Mouse (Mus musculus) heart, adult 2 months (tissue): Measurements from ENCODE around the gene Elmo1. TPM values are rescaled to one million over a fixed set of nuclear protein-coding genes. Genes with fewer than 3 reads are reported as not detected.

ENCODE experiments used
- DNase-seq, 2 experiments: peaks; one replicate each; pipeline ENCODE4 v3.0.0; 2021
- H3K27ac ChIP-seq: fragments of 200-600 bp; 2 replicates; pipeline ENCODE4 v1.8.1; 2022
- H3K27me3 ChIP-seq: fragments of 200-500 bp; 2 replicates; pipeline ENCODE4 v1.6.1; 2012; ENCODE audit warnings: mild to moderate bottlenecking, low read length, inconsistent platforms, mixed read lengths; ENCODE audit not compliant: control insufficient read depth, insufficient read depth
- H3K36me3 ChIP-seq: fragments of 200-500 bp; 2 replicates; pipeline ENCODE4 v1.6.1; 2012; ENCODE audit warnings: low read length, inconsistent platforms; ENCODE audit not compliant: control insufficient read depth, insufficient read depth
- H3K4me1 ChIP-seq: fragments of 200-500 bp; 2 replicates; pipeline ENCODE4 v1.6.1; 2011; ENCODE audit warnings: low read length; ENCODE audit not compliant: control insufficient read depth, insufficient read depth
- H3K4me3 ChIP-seq: fragments of 200-600 bp; 2 replicates; pipeline ENCODE4 v1.8.1; 2022
- H3K79me2 ChIP-seq: fragments of 200-500 bp; replicated peaks from 2 replicates; pipeline ENCODE4 v1.6.1; 2012; ENCODE audit warnings: mild to moderate bottlenecking, inconsistent platforms, low read length, moderate library complexity, mixed read lengths; ENCODE audit not compliant: control insufficient read depth, insufficient read depth
- H3K9ac ChIP-seq: fragments of 200-500 bp; 2 replicates; pipeline ENCODE4 v1.6.1; 2012; ENCODE audit warnings: low read depth, mild to moderate bottlenecking, control low read depth, inconsistent platforms, low read length, mixed read lengths
- CTCF ChIP-seq: fragments of 200-600 bp; IDR thresholded peaks from 2 replicates; pipeline ENCODE4 v1.8.1; 2022; ENCODE audit warnings: antibody characterized with exemption, mild to moderate bottlenecking, moderate library complexity
- EP300 ChIP-seq: fragments of 200-500 bp; IDR thresholded peaks from 2 replicates; pipeline ENCODE4 v1.6.1; 2011; ENCODE audit warnings: low read depth, low read length, control low read depth; ENCODE audit not compliant: insufficient read depth
- POLR2A ChIP-seq: fragments of 200-500 bp; IDR thresholded peaks from 2 replicates; pipeline ENCODE4 v1.6.1; 2011; ENCODE audit warnings: mild to moderate bottlenecking, low read depth, low read length, control low read depth; ENCODE audit not compliant: insufficient read depth
- WGBS: fragments of 180-500 bp; shearing (Covaris S2); methylation state at CpG from one replicate; pipeline ENCODE4 v1.1.7; 2018; 5-methylcytosine and 5-hydroxymethylcytosine counted together
- intact Hi-C: fragments of 180-260 bp; cut with DNase I; formaldehyde crosslinking; loops from one replicate; pipeline ENCODE4 v1.15.1; 2025
- polyA plus RNA-seq: library from polyadenylated mRNA; depleted of rRNA; stranded (reverse); fragments of >200 nt; gene quantifications from 2 replicates; pipeline ENCODE4 v1.2.3, GENCODE M21; 2012
- total RNA-seq, 2 experiments: library from RNA; stranded (reverse); gene quantifications; 2 replicates each; pipeline ENCODE4 v1.2.3; 2021

The Elmo1 gene
- total and polyA plus RNA-seq, 3 experiments = 7.0 to 9.1 (median 7.1) TPM

GRCm38 (mm10) chr13:20157529-20157928 is 67.1 kb downstream of the Elmo1 start:
- Histone ChIP-seq H3K79me2 (no peaks in the 10 kb centered on the region), H3K27ac (no peak overlapping the region), H3K4me3 (no peak overlapping the region), H3K4me1 (peaks cover 8% of the 10 kb centered on the region), H3K9ac (no peak overlapping the region), H3K27me3 (no peaks in the 10 kb centered on the region; the same call in 1 of the 2 replicates), H3K36me3 (no peaks in the 10 kb centered on the region)
- WGBS = 40% methylated on average over 5 of the region's 5 CpGs
- no peak for DNase-seq
- intact Hi-C loops = no loop called here
- no peak for TF ChIP-seq POLR2A
- no peak for TF ChIP-seq CTCF
- TF ChIP-seq EP300 = no peak

GRCm38 (mm10) chr13:20163339-20163954 is 73.1 kb downstream of the Elmo1 start:
- H3K4me1 ChIP-seq = peaks cover 2% of the 10 kb centered on the region
- no peak for TF ChIP-seq CTCF
- H3K36me3 ChIP-seq = no peaks in the 10 kb centered on the region
- no peak overlapping the region for H3K4me3 ChIP-seq
- intact Hi-C loops = no loop called here
- 55% methylated on average over 10 of the region's 10 CpGs for WGBS
- no peak for DNase-seq
- no peaks in the 10 kb centered on the region for H3K79me2 ChIP-seq
- H3K27ac ChIP-seq = no peak overlapping the region
- no peaks in the 10 kb centered on the region; the same call in 1 of the 2 replicates for H3K27me3 ChIP-seq
- H3K9ac ChIP-seq = no peak overlapping the region

DNA sequence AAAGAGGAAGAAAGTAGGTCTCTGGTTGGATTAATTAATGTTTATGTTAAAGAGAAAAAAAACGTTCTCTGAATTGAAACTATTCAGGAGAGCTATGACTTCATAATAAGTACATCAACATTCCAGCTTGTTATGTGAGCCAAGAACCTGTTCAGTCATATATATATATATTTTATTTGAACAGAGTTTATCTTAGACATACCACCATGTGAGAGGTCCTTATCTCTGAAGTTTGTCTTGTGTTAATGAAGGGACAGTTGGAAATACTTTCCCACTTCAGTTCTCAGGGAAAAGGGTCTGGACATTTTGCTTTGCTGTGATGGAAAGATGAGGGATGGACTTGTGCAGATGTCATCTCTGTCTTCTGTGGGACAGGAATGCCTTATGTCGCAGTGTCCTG is 74.4 kb downstream of the Elmo1 start:
- H3K9ac ChIP-seq = no peak overlapping the region
- TF ChIP-seq EP300 (no peak), CTCF (no peak), POLR2A (no peak)
- H3K27me3 ChIP-seq = no peaks in the 10 kb centered on the region
- no peaks in the 10 kb centered on the region for H3K36me3 ChIP-seq
- H3K79me2 ChIP-seq = no peaks in the 10 kb centered on the region
- intact Hi-C loops = no loop called here
- no peak for DNase-seq
- H3K4me1 ChIP-seq = peaks cover 2% of the 10 kb centered on the region
- no peak overlapping the region for H3K4me3 ChIP-seq
- no peak overlapping the region for H3K27ac ChIP-seq
- WGBS = 57% methylated on average over 2 of the region's 2 CpGs

DNA sequence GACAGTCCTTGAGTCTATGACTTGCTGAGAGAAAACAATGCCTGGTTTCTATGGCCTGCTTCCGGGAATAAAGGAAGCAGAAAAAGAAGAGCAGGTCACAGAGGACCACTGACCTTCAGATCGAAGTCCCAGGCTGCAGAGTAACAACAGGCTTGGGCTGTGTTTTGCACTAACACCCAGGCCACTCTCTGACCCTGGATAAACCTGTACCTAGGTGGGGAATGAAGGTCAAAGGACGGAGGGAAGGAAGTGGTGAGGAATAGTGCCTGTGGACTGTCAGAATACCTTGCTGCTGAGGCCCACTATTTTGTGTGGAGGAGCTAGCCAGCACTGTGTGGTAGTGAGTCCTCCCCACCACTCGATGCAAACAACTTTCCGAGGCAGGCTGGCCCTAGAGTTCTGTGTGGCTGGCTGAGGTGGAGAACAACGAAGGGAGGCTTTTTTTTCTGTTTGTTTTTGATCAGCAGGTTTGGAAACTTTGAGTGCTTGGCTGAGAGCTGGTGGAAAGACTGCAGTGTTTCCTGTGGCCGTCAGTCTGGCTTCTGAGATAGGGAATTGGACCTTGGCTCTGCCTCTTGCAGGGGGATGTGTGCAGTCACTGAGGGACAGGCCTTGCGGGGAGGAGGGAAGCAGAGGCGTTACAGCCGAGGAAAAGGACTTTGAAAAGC is 83.7 kb downstream of the Elmo1 start:
- peak overlapping the region; percentile 49 for H3K27ac ChIP-seq
- peaks cover 3% of the 10 kb centered on the region for H3K36me3 ChIP-seq
- DNase-seq = peak; percentile 57 to 73
- no peaks in the 10 kb centered on the region; the same call in 1 of the 2 replicates for H3K79me2 ChIP-seq
- intact Hi-C loops = no loop called here
- H3K9ac ChIP-seq = no peak overlapping the region
- peaks cover 12% of the 10 kb centered on the region for H3K4me1 ChIP-seq
- H3K4me3 ChIP-seq = no peak overlapping the region
- 22% methylated on average over 10 of the region's 10 CpGs for WGBS
- TF ChIP-seq POLR2A = peak; percentile 55; the same call in 1 of the 2 replicates
- peak; percentile 93 for TF ChIP-seq EP300
- 0 out of 2 replicates have a peak, but pooled peaks have one; percentile 5 for TF ChIP-seq CTCF
- no peaks in the 10 kb centered on the region for H3K27me3 ChIP-seq

- H3K27me3 ChIP-seq = no peaks in the 10 kb centered on the region
- H3K27ac ChIP-seq = peak overlapping the region; percentile 49; the same call in 1 of the 2 replicates
- no peak overlapping the region for H3K9ac ChIP-seq
- DNase-seq = no peak
- H3K4me3 ChIP-seq = no peak overlapping the region
- 32% methylated on average over 3 of the region's 3 CpGs for WGBS
- peaks cover 3% of the 10 kb centered on the region for H3K36me3 ChIP-seq
- H3K4me1 ChIP-seq = peaks cover 12% of the 10 kb centered on the region
- no peaks in the 10 kb centered on the region; the same call in 1 of the 2 replicates for H3K79me2 ChIP-seq
- intact Hi-C loops = no loop called here
- TF ChIP-seq EP300 (no peak), CTCF (no peak), POLR2A (no peak)
These were observed 84.4 kb downstream of the Elmo1 start for GRCm38 (mm10) chr13:20174655-20175280.

DNA sequence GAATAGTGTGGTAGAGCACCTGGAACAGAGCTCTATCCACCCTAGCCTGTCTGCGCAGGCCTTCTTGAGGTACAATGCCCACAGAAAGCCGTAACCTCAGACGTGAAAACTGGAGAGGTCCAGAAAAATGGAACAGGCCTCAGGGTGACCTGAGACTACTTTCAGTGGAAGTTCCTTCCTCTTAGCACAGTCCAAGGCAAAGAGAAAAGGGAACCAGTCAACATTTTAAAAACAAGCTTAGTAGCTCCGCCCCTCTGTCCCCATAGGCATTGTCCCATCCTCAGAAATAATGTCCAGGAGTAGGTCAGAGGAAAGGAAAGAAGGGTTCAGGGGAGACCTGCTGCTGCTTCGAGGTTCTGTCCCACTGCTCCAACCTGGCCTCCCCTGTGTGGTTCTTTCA is 90.3 kb downstream of the Elmo1 start:
- no peak for DNase-seq
- Histone ChIP-seq H3K4me1 (peaks cover 22% of the 10 kb centered on the region), H3K36me3 (peaks cover 4% of the 10 kb centered on the region; the same call in 1 of the 2 replicates), H3K4me3 (no peak overlapping the region), H3K27ac (peak overlapping the region; percentile 69), H3K79me2 (no peaks in the 10 kb centered on the region; the same call in 1 of the 2 replicates), H3K27me3 (no peaks in the 10 kb centered on the region), H3K9ac (no peak overlapping the region; the same call in 1 of the 2 replicates)
- TF ChIP-seq CTCF = no peak
- no peak for TF ChIP-seq POLR2A
- no peak for TF ChIP-seq EP300
- WGBS = 66% methylated on average over 5 of the region's 5 CpGs
- intact Hi-C loops = loop anchor here (1.0 to 5.0 kb wide), 5 partner anchors 33 to 143 kb away; no protein-coding TSS in a partner anchor
